Mouse (Mus musculus) neural tube, embryonic 15.5 days (tissue): ENCODE data around the gene Atg4a-ps. TPM values are rescaled to one million over a fixed set of nuclear protein-coding genes. Genes with fewer than 3 reads are reported as not detected.
A peak's percentile ranks its signal among the peaks of the same experiment; 100 is the strongest.
"Not testable (repeated sequence)": the region's sequence is repeated elsewhere in the genome, so short reads cannot be mapped to it uniquely, and the experiment has no call there.

Experiments used
- ATAC-seq: fragments of 200-750 bp; cut with Nextera tagmentation; 2 replicates; pipeline ENCODE4 v1.8.0; 2017; ENCODE audit warnings: mild to moderate bottlenecking, moderate TSS enrichment, moderate library complexity; ENCODE audit not compliant: low FRiP score
- H3K27ac ChIP-seq: fragments of 300-500 bp; sonication (generic); replicated peaks from 2 replicates; pipeline ENCODE4 v1.5.1; 2015; ENCODE audit warnings: mild to moderate bottlenecking, inconsistent platforms
- H3K27me3 ChIP-seq: fragments of 300-500 bp; sonication (generic); replicated peaks from 2 replicates; pipeline ENCODE4 v1.6.1; 2015; ENCODE audit warnings: inconsistent platforms
- H3K36me3 ChIP-seq: fragments of 300-500 bp; sonication (generic); 2 replicates; pipeline ENCODE4 v1.6.1; 2015; ENCODE audit warnings: inconsistent platforms
- H3K4me1 ChIP-seq: fragments of 300-500 bp; sonication (generic); 2 replicates; pipeline ENCODE4 v1.6.1; 2015; ENCODE audit warnings: inconsistent platforms
- H3K4me2 ChIP-seq: fragments of 300-500 bp; sonication (generic); 2 replicates; pipeline ENCODE4 v1.6.1; 2015; ENCODE audit warnings: inconsistent platforms, mild to moderate bottlenecking, moderate library complexity
- H3K4me3 ChIP-seq: fragments of 300-500 bp; sonication (generic); replicated peaks from 2 replicates; pipeline ENCODE4 v1.5.1; 2015; ENCODE audit warnings: mild to moderate bottlenecking, inconsistent platforms
- H3K9ac ChIP-seq: fragments of 300-500 bp; sonication (generic); replicated peaks from 2 replicates; pipeline ENCODE4 v1.6.1; 2015; ENCODE audit warnings: mild to moderate bottlenecking, inconsistent platforms
- H3K9me3 ChIP-seq: fragments of 300-500 bp; sonication (generic); replicated peaks from 2 replicates; pipeline ENCODE4 v1.6.1; 2016; ENCODE audit warnings: inconsistent platforms
- WGBS: fragments of 180-500 bp; shearing (Covaris S2); methylation state at CpG from one replicate; pipeline ENCODE4 v1.1.7; 2015; ENCODE audit warnings: mixed read lengths; 5-methylcytosine and 5-hydroxymethylcytosine counted together
- polyA plus RNA-seq: library from polyadenylated mRNA; unstranded; fragments of >200 nt; fragmentation: Nextera tagmentation; extraction: Ambion mirVana; gene quantifications from 2 replicates; pipeline ENCODE4 v1.2.1, GENCODE M21; 2015

Atg4a-ps gene
- polyA plus RNA-seq = 0.14 and 0.17 TPM in 2 replicates

DNA sequence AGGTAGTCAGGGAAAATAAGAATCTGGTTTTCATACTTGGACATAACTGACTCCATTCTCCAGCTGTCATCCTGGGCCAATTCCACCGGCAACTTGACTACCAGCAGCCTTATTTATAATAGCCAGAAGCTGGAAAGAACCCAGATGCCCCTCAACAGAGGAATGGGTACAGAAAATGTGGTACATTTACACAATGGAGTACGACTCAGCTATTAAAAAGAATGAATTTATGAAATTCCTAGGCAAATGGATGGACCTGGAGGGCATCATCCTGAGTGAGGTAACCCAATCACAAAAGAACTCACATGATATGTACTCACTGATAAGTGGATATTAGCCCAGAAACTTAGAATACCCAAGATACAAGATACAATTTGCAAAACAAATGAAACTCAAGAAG, at the start of gene Atg4a-ps:
Gene Atg4a-ps (minus strand): TSS at position 101 of the 400 bp plus-strand sequence.
- not testable (repeated sequence) for H3K27me3 ChIP-seq, ATAC-seq, H3K4me1 ChIP-seq, H3K4me2 ChIP-seq, H3K4me3 ChIP-seq, H3K36me3 ChIP-seq, H3K27ac ChIP-seq, H3K9ac ChIP-seq, H3K9me3 ChIP-seq
- 86% methylated on average over 2 of the region's 2 CpGs for WGBS

DNA sequence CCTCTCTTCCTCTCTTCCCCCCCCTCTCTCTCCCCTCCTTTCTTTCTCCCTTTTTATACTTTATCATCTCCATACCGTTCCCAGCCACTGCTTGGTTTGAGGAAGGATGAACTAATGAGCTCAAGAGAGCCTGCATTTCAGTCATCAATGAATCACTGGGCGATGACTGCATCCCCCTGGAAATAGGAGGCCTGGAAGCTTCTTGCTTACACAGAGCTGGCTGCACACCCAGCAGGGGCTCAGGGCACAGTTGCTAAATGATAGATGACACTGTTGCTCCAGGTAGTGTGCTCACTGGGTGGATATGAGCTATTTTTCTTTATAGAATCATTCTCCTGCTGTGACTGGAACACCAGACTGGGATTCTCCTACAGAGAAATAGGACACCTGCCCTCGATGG, 49.7 kb upstream of the Atg4a-ps start:
- no peak for ATAC-seq
- Histone ChIP-seq H3K4me2 (no peak overlapping the region), H3K27ac (no peak overlapping the region), H3K4me3 (no peak overlapping the region), H3K4me1 (0 out of 2 replicates have a peak, but pooled peaks cover 2% of the 10 kb centered on the region), H3K9me3 (no peaks in the 10 kb centered on the region), H3K36me3 (no peaks in the 10 kb centered on the region), H3K27me3 (no peaks in the 10 kb centered on the region), H3K9ac (no peak overlapping the region)
- WGBS = 42% methylated on average over 3 of the region's 3 CpGs

DNA sequence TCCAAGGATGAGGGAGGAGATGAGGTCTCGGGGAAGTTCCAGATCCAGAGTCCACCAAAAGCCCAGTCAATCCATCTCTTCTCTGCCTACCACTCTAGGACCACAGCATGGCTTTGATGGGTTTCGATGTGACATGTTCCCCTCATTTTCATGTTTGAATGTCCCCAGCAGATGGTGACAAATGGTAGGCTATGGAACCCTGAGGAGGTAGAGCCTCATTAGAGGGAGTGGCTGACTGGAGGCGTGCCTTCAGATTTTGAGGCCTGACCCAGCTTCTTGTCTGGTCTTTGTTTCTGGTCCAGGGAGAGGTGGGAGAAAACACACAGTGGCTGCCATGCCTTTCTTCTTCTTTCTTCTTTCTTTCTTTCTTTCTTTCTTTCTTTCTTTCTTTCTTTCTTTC, 44.6 kb upstream of the Atg4a-ps start:
- Histone ChIP-seq H3K27me3 (no peaks in the 10 kb centered on the region), H3K4me2 (no peak overlapping the region), H3K4me3 (no peak overlapping the region), H3K27ac (no peak overlapping the region), H3K4me1 (0 out of 2 replicates have a peak, but pooled peaks cover under 1% of the 10 kb centered on the region), H3K36me3 (no peaks in the 10 kb centered on the region), H3K9ac (no peak overlapping the region), H3K9me3 (no peaks in the 10 kb centered on the region)
- WGBS = 82% methylated on average over 3 of the region's 3 CpGs
- no peak for ATAC-seq

DNA sequence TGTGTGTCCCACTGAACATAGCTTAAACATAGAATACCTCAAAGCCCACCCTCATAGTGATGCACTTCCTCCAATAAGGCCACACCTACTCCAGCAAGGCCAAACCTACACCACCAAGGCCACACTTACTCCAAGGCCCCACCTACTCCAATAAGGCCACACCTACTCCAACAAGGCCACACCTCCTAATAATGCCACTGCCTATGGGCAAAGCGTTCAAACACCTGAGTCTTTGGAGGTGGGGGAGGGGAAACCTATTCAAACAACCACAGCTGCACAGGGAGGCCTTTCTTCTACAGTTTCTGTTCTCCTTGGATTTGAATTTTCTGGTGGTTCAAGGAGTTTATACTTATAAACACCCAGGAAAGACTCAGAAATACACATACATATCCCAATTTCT, 43.2 kb upstream of the Atg4a-ps start:
- Histone ChIP-seq H3K27me3 (no peaks in the 10 kb centered on the region), H3K4me2 (no peak overlapping the region), H3K9ac (no peak overlapping the region), H3K4me1 (no peaks in the 10 kb centered on the region), H3K27ac (no peak overlapping the region), H3K36me3 (no peaks in the 10 kb centered on the region), H3K4me3 (no peak overlapping the region), H3K9me3 (no peaks in the 10 kb centered on the region)
- 68% methylated on average over 1 of the region's 1 CpGs for WGBS
- ATAC-seq = no peak

DNA sequence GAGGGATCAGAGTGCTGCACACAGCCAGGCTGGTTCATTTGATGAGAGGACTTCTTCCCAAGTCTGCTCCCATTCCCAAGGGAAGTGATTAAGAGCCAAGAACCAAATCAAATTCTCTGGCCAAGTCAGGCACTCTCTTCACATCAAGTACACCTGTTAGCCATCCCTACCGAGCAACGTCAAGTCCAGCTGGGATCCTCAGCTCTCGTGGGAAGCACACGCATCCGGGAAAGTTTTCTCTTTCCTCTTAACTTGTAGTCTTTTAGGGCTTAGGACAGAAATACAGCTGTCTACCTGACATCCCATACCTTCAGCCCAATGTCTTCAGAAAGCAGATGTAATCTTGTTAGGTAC, 38.1 kb upstream of the Atg4a-ps start:
- Histone ChIP-seq H3K4me1 (peaks cover 17% of the 10 kb centered on the region), H3K4me2 (peak overlapping the region; percentile 51), H3K36me3 (no peaks in the 10 kb centered on the region), H3K27me3 (no peaks in the 10 kb centered on the region), H3K4me3 (no peak overlapping the region), H3K9ac (no peak overlapping the region), H3K27ac (no peak overlapping the region), H3K9me3 (no peaks in the 10 kb centered on the region)
- WGBS = 36% methylated on average over 5 of the region's 5 CpGs
- no peak for ATAC-seq

DNA sequence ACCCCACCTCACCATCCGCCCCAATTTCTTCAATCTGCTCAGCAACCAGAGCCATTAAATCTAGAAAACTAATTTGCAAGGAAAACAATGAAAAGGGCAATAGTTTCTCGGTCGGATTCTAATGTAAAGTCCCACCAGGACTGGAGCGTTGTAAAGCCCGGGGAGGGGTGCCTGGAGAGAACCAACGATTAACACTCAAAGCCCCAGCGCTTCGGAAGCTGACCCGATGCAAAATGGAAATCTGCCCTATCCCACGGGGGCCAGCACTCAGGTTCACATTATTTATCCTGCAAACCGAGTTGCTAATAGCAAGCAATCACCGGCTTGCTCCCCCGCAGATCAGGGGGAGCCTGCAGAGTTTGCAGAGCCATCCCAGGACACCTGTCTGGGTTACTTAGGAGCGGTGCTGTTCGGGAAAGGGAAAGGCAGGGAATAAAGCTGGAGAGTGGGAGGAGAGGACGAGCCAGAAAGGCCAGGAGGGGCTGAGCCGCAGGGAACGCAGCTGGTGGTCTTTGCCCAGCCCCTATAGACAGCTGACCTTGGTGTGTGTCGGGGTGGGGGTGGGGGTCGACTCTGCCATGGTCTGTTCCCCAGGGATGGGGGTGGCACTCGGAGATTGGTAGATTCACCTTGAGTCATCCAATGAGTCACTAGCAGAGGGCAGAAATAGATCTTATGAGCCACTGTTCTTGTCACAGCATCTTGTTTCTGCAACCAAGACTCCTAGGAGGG, 37.5 kb upstream of the Atg4a-ps start:
- H3K4me2 ChIP-seq = peak overlapping the region; percentile 51
- peaks cover 17% of the 10 kb centered on the region for H3K4me1 ChIP-seq
- H3K27me3 ChIP-seq = no peaks in the 10 kb centered on the region
- no peaks in the 10 kb centered on the region for H3K9me3 ChIP-seq
- peak; percentile 33; the same call in 1 of the 2 replicates for ATAC-seq
- H3K27ac ChIP-seq = no peak overlapping the region
- H3K36me3 ChIP-seq = no peaks in the 10 kb centered on the region
- WGBS = 3% methylated on average over 21 of the region's 21 CpGs
- no peak overlapping the region; the same call in 1 of the 2 replicates for H3K4me3 ChIP-seq
- H3K9ac ChIP-seq = no peak overlapping the region

DNA sequence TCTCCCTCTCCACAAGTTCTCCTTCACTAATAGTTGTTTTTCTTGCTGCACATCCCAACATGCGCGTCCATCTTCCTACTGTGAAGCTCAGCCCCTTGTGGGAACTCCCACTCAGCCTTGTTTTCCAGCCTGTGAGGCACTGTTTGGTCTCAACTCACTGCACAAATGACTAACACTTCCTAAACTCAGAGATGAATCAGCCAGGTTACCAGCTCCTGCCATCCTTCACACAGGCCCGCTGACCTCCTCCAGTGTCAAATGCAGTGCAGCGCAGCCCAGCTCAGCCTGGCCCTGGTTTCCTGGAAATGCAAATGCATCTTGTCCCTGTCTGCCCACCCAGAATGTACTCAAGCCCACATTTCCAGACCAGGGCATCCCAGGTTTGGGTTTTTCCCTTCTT, 36.6 kb upstream of the Atg4a-ps start:
- WGBS = 47% methylated on average over 4 of the region's 4 CpGs
- H3K27ac ChIP-seq = 0 out of 2 replicates have a peak overlapping the region, but pooled peaks have one; percentile 23
- no peak overlapping the region for H3K4me3 ChIP-seq
- no peak overlapping the region for H3K4me2 ChIP-seq
- peaks cover 17% of the 10 kb centered on the region for H3K4me1 ChIP-seq
- H3K36me3 ChIP-seq = no peaks in the 10 kb centered on the region
- H3K27me3 ChIP-seq = no peaks in the 10 kb centered on the region
- no peaks in the 10 kb centered on the region for H3K9me3 ChIP-seq
- ATAC-seq = no peak
- H3K9ac ChIP-seq = no peak overlapping the region

DNA sequence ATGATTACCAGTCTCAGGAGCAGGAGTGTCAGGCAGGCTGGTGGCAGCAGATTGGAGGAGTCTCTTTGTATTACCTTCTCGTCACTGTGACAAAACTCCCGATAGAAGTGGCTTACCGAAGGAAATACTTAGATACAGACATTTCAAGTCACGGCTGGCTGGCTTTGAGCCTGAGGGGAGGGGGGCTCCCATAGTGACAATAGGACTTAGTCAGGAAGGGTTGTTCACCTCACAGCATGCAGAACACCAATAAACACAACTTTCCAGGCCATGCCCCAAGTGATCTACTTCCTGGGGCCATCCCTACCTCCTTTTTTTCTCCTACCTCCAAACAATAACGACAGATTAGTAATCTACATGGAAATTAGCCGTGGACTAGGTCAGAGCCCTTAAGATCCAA, 32.9 kb upstream of the Atg4a-ps start:
- H3K4me2 ChIP-seq = no peak overlapping the region
- 16% methylated on average over 6 of the region's 6 CpGs for WGBS
- peaks cover 16% of the 10 kb centered on the region for H3K4me1 ChIP-seq
- H3K27me3 ChIP-seq = no peaks in the 10 kb centered on the region
- H3K9ac ChIP-seq = no peak overlapping the region
- no peaks in the 10 kb centered on the region for H3K36me3 ChIP-seq
- ATAC-seq = no peak
- no peak overlapping the region for H3K27ac ChIP-seq
- no peaks in the 10 kb centered on the region for H3K9me3 ChIP-seq
- H3K4me3 ChIP-seq = no peak overlapping the region

DNA sequence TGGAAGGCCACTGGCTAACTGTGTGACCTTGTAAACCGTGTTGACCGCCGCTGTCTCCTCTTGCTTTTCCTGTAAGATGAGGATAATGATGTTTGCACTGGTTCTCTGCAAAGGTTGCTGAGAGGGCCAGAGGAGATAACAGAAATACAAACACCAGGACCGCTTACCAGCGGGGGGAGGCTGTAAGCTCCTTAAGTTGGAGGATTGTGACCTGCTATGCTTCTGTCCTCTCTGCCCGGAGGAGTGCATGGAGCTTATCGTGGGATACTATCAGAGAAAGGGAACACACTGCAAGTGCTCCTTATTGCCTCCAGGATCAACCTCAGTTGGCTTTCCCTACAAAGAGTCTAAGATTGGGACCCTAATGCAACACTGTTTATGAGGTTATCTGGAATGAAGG, 26.8 kb upstream of the Atg4a-ps start:
- ATAC-seq = no peak
- Histone ChIP-seq H3K4me2 (no peak overlapping the region), H3K9ac (no peak overlapping the region), H3K9me3 (no peaks in the 10 kb centered on the region), H3K4me1 (peaks cover 6% of the 10 kb centered on the region; the same call in 1 of the 2 replicates), H3K36me3 (no peaks in the 10 kb centered on the region), H3K27me3 (no peaks in the 10 kb centered on the region), H3K27ac (no peak overlapping the region), H3K4me3 (no peak overlapping the region)
- 80% methylated on average over 7 of the region's 7 CpGs for WGBS

DNA sequence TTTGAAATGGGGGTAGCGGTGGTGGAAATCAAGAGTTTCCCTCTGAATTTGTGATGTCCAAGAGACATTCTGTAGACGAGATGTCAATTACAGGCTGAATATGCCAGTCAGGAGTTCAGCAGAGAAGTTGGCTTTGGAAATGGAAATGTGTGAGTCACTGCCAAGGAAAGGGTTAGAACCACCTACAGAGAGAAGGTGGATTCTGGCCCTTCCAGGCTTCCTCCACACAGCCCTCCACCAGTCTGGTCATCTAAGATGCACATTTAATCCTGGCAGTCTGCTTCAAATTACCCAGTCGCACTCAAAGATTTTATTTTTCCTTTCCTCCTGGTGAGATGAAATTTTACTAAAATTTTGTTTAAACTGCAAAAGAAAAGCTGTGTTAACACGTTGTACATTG, 26.2 kb upstream of the Atg4a-ps start:
- Histone ChIP-seq H3K27ac (no peak overlapping the region), H3K9me3 (no peaks in the 10 kb centered on the region), H3K36me3 (no peaks in the 10 kb centered on the region), H3K9ac (no peak overlapping the region), H3K4me1 (peaks cover 10% of the 10 kb centered on the region; the same call in 1 of the 2 replicates), H3K27me3 (no peaks in the 10 kb centered on the region), H3K4me2 (no peak overlapping the region), H3K4me3 (no peak overlapping the region)
- WGBS = 85% methylated on average over 4 of the region's 4 CpGs
- no peak for ATAC-seq

DNA sequence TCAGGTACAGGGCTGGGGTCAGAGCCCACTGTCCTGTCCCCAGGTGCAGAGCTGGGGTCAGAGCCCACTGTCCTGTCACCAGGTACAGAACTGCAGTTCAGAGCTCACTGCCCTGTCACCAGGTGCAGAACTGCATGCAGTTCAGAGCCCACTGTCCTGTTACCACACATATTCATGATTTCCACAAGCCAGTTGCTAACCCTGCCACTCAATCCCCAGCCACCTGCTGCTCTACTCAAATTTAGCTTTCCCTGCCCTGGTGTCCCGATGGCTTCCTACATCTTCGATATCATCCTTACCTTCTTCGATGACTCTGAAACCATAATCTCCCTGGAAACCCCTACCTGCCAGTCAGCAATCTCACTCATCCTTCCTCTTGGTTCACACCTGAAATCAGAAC, 17.5 kb upstream of the Atg4a-ps start:
- Histone ChIP-seq H3K4me3 (no peak overlapping the region), H3K36me3 (no peaks in the 10 kb centered on the region), H3K4me2 (no peak overlapping the region), H3K9me3 (no peaks in the 10 kb centered on the region), H3K27ac (no peak overlapping the region), H3K9ac (no peak overlapping the region), H3K4me1 (peaks cover 9% of the 10 kb centered on the region; the same call in 1 of the 2 replicates), H3K27me3 (no peaks in the 10 kb centered on the region)
- no peak for ATAC-seq
- WGBS = 93% methylated on average over 3 of the region's 3 CpGs

DNA sequence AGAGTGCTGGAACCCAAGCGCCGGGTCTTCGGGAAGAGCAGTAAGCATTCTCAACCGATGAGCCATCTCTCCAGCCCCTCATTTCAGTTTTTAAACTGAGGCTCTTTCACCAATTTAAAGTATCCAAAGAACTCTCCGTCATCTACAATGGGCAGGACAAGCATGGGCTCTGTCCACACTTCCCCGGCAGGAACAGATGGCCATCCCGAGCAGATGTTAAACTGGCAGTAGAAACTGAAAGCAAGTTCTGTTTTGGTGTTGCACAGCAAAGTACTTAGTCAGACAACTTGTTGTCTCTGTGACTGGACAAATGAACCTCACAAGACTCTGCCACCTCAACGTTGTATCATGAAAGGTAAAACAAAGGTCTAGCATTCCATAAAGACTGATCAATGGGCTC, 15.8 kb upstream of the Atg4a-ps start:
- Histone ChIP-seq H3K9ac (no peak overlapping the region), H3K4me2 (no peak overlapping the region), H3K4me3 (no peak overlapping the region), H3K36me3 (no peaks in the 10 kb centered on the region), H3K27ac (no peak overlapping the region), H3K4me1 (peaks cover 15% of the 10 kb centered on the region), H3K27me3 (no peaks in the 10 kb centered on the region), H3K9me3 (no peaks in the 10 kb centered on the region)
- ATAC-seq = no peak
- 75% methylated on average over 8 of the region's 8 CpGs for WGBS
